Mouse (Mus musculus) cerebellum, adult 18-20 months (tissue): ENCODE measurements around the gene Ypel3.

Source experiments
- DNase-seq, 2 experiments: peaks; one replicate each; pipeline ENCODE4 v3.0.0; 2021

Gene Ypel3

GRCm38 (mm10) chr7:126818818-126819217 lies 42.1 kb downstream of the Ypel3 start:
- DNase-seq: peak in 1 of 2 experiments; percentile 6

GRCm38 (mm10) chr7:126821835-126822511 lies 45.2 kb downstream of the Ypel3 start:
- DNase-seq: peak; percentile 92 to 94

- peak; percentile 63 to 70 for DNase-seq
Observed at GRCm38 (mm10) chr7:126822741-126823140, 46.0 kb downstream of the Ypel3 start.

- DNase-seq: peak; percentile 62 to 66
Observed at GRCm38 (mm10) chr7:126823202-126823711, 46.5 kb downstream of the Ypel3 start.

GRCm38 (mm10) chr7:126823940-126824339 lies 47.2 kb downstream of the Ypel3 start:
- peak in 1 of 2 experiments; percentile 31 for DNase-seq

GRCm38 (mm10) chr7:126825403-126825802 lies 48.6 kb downstream of the Ypel3 start:
- no peak for DNase-seq

GRCm38 (mm10) chr7:126825952-126826351 lies 49.2 kb downstream of the Ypel3 start:
- no peak for DNase-seq
